Mouse (Mus musculus) stomach, embryonic 15.5 days (tissue): ENCODE results near the gene Fndc8. TPM values are rescaled to one million over a fixed set of nuclear protein-coding genes. Genes with fewer than 3 reads are reported as not detected.

Experiments used
- ATAC-seq: fragments of 200-750 bp; cut with Nextera tagmentation; 2 replicates; pipeline ENCODE4 v1.8.0; 2017; ENCODE audit warnings: low read depth, moderate number of reproducible peaks, moderate TSS enrichment; ENCODE audit not compliant: insufficient read depth, low FRiP score
- H3K27ac ChIP-seq: fragments of 300-500 bp; sonication (generic); 2 replicates; pipeline ENCODE4 v1.5.1; 2015; ENCODE audit warnings: mild to moderate bottlenecking, inconsistent platforms
- H3K27me3 ChIP-seq: fragments of 300-500 bp; sonication (generic); replicated peaks from 2 replicates; pipeline ENCODE4 v1.6.1; 2015; ENCODE audit warnings: inconsistent platforms
- H3K36me3 ChIP-seq: fragments of 300-500 bp; sonication (generic); 2 replicates; pipeline ENCODE4 v1.6.1; 2015; ENCODE audit warnings: inconsistent platforms
- H3K4me1 ChIP-seq: fragments of 300-500 bp; sonication (generic); 2 replicates; pipeline ENCODE4 v1.6.1; 2015; ENCODE audit warnings: inconsistent platforms
- H3K4me2 ChIP-seq: fragments of 300-500 bp; sonication (generic); 2 replicates; pipeline ENCODE4 v1.6.1; 2015; ENCODE audit warnings: mild to moderate bottlenecking, inconsistent platforms
- H3K4me3 ChIP-seq: fragments of 300-500 bp; sonication (generic); replicated peaks from 2 replicates; pipeline ENCODE4 v1.5.1; 2015; ENCODE audit warnings: inconsistent platforms
- H3K9ac ChIP-seq: fragments of 300-500 bp; sonication (generic); 2 replicates; pipeline ENCODE4 v1.6.1; 2015; ENCODE audit warnings: inconsistent platforms
- H3K9me3 ChIP-seq: fragments of 300-500 bp; sonication (generic); 2 replicates; pipeline ENCODE4 v1.6.1; 2016; ENCODE audit warnings: inconsistent platforms
- WGBS: fragments of 180-500 bp; shearing (Covaris S2); methylation state at CpG from one replicate; pipeline ENCODE4 v1.1.7; 2015; 5-methylcytosine and 5-hydroxymethylcytosine counted together
- polyA plus RNA-seq: library from polyadenylated mRNA; unstranded; fragments of >200 nt; fragmentation: Nextera tagmentation; extraction: Ambion mirVana; gene quantifications from 2 replicates; pipeline ENCODE4 v1.2.1, GENCODE M21; 2015

Fndc8 gene
- polyA plus RNA-seq, 1 experiment from 2014 or later = 0.15 TPM

- ATAC-seq = no peak
- Histone ChIP-seq H3K9ac (no peak overlapping the region), H3K9me3 (no peaks in the 10 kb centered on the region), H3K4me3 (peak overlapping the region; percentile 95), H3K4me1 (no peaks in the 10 kb centered on the region), H3K36me3 (no peaks in the 10 kb centered on the region), H3K27ac (peak overlapping the region; percentile 11; the same call in 1 of the 2 replicates), H3K27me3 (no peaks in the 10 kb centered on the region), H3K4me2 (peak overlapping the region; percentile 57)
- 59% methylated on average over 9 of the region's 9 CpGs for WGBS
Measured at GRCm38 (mm10) chr11:82869506-82870172, 22.3 kb upstream of the Fndc8 start.

DNA sequence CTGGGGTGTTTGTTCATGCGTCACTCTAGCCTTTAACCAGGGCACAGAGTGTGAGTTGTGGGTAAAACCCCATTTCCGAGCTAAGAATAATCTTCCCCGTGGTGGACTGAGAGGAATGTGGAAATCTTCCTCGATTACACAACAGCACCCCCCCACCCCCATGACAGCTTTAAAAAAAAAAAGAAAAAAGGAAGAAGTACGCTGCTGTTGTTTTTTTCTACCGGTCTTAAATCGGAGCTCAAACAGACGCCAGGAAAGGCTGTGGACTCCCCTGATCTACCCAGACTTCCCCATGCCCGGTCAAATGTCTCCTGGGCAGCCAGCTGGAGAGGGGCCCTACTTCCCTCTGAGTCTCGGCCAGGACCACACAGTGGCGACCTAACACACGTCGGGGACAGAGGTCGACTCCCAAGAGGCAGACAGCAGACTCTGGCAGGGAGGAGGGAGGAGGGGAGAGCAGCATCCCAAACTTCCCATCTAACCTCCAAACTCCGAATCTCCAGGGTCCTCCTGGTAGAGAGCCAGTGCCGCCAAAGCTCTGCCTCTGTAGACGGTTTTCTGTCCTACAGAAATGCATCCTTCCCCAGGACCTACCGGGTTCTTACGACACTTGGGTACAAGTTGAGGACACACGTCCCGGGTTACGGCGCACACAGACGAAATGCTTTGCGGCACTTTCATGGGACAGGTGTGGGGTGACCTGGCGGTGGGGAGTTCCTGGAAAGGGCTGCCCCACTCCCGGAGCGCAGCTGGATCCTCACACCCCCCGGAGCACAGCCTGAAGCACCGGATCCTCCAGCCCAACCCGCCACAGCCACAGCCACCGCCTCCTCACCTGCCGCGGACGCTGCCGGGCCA lies 21.5 kb upstream of the Fndc8 start:
- Histone ChIP-seq H3K4me3 (peak overlapping the region; percentile 95), H3K9me3 (no peaks in the 10 kb centered on the region), H3K27ac (peak overlapping the region; percentile 80), H3K9ac (peak overlapping the region; percentile 76), H3K36me3 (no peaks in the 10 kb centered on the region), H3K4me1 (no peaks in the 10 kb centered on the region), H3K27me3 (no peaks in the 10 kb centered on the region), H3K4me2 (peak overlapping the region; percentile 57)
- peak; percentile 45; the same call in 1 of the 2 replicates for ATAC-seq
- 1% methylated on average over 32 of the region's 36 CpGs for WGBS

DNA sequence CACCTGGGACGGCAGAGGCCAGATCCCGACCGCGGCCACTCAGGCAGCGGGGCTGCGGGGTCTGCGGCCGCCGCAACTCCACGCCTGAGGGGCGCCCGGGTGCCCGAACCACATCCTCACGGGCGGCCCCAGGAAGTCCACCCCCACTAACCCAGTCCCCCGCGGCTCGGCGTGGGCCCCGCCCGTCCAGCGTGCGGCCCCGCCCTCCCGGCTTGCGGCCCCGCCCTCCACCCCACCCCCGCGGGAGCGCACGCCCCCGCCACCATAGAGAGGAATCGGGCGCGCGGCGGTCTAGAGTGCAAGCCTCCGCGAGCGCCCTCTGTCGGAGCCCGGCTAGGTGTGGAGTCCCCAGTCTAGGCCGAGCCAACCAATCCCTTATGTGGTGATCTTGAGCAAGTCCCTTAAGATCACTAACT lies 20.9 kb upstream of the Fndc8 start, which contains the start of gene Rffl:
TSS of gene Rffl (minus strand) at position 180 of the 416 bp plus-strand sequence.
- H3K27me3 ChIP-seq = no peaks in the 10 kb centered on the region
- peak within 1 kb of the TSS; percentile 95 for H3K4me3 ChIP-seq
- peak within 1 kb of the TSS; percentile 57 for H3K4me2 ChIP-seq
- H3K9me3 ChIP-seq = no peaks in the 10 kb centered on the region
- H3K4me1 ChIP-seq = no peaks in the 10 kb centered on the region
- no peaks in the 10 kb centered on the region for H3K36me3 ChIP-seq
- under 1% methylated on average over 43 of the region's 43 CpGs for WGBS
- peak within 1 kb of the TSS; percentile 76 for H3K9ac ChIP-seq
- peak; percentile 98 for ATAC-seq
- H3K27ac ChIP-seq = peak within 1 kb of the TSS; percentile 80

- WGBS = 36% methylated on average over 5 of the region's 5 CpGs
- no peak for ATAC-seq
- H3K9ac ChIP-seq = no peak overlapping the region
Measured at GRCm38 (mm10) chr11:82874924-82875323, 17.0 kb upstream of the Fndc8 start.

GRCm38 (mm10) chr11:82875631-82876030 lies 16.3 kb upstream of the Fndc8 start:
- no peak for ATAC-seq
- H3K27me3 ChIP-seq = no peaks in the 10 kb centered on the region
- H3K36me3 ChIP-seq = no peaks in the 10 kb centered on the region
- WGBS = 85% methylated on average over 5 of the region's 5 CpGs
- no peak overlapping the region for H3K27ac ChIP-seq
- H3K4me1 ChIP-seq = no peaks in the 10 kb centered on the region
- H3K4me2 ChIP-seq = no peak overlapping the region
- no peaks in the 10 kb centered on the region for H3K9me3 ChIP-seq
- no peak overlapping the region for H3K9ac ChIP-seq
- H3K4me3 ChIP-seq = no peak overlapping the region

More at GRCm38 (mm10) chr11:82874924-82875323, 17.0 kb upstream of the Fndc8 start:
- Histone ChIP-seq H3K9me3 (no peaks in the 10 kb centered on the region), H3K4me2 (no peak overlapping the region), H3K27ac (no peak overlapping the region), H3K4me1 (no peaks in the 10 kb centered on the region), H3K27me3 (no peaks in the 10 kb centered on the region), H3K4me3 (no peak overlapping the region), H3K36me3 (no peaks in the 10 kb centered on the region)

- ATAC-seq = no peak
- no peaks in the 10 kb centered on the region for H3K9me3 ChIP-seq
- H3K4me2 ChIP-seq = no peak overlapping the region
- H3K36me3 ChIP-seq = no peaks in the 10 kb centered on the region
- no peak overlapping the region for H3K9ac ChIP-seq
- 85% methylated on average over 7 of the region's 7 CpGs for WGBS
- no peaks in the 10 kb centered on the region for H3K4me1 ChIP-seq
- no peaks in the 10 kb centered on the region for H3K27me3 ChIP-seq
- H3K27ac ChIP-seq = no peak overlapping the region
- H3K4me3 ChIP-seq = no peak overlapping the region
Measured at GRCm38 (mm10) chr11:82877726-82878344, 14.1 kb upstream of the Fndc8 start.

GRCm38 (mm10) chr11:82883180-82883579 lies 8.7 kb upstream of the Fndc8 start:
- Histone ChIP-seq H3K9me3 (no peaks in the 10 kb centered on the region), H3K4me3 (no peak overlapping the region), H3K36me3 (no peaks in the 10 kb centered on the region), H3K4me1 (peaks cover 5% of the 10 kb centered on the region), H3K27me3 (no peaks in the 10 kb centered on the region), H3K4me2 (no peak overlapping the region), H3K9ac (no peak overlapping the region), H3K27ac (no peak overlapping the region)
- ATAC-seq = no peak
- 68% methylated on average over 8 of the region's 8 CpGs for WGBS

DNA sequence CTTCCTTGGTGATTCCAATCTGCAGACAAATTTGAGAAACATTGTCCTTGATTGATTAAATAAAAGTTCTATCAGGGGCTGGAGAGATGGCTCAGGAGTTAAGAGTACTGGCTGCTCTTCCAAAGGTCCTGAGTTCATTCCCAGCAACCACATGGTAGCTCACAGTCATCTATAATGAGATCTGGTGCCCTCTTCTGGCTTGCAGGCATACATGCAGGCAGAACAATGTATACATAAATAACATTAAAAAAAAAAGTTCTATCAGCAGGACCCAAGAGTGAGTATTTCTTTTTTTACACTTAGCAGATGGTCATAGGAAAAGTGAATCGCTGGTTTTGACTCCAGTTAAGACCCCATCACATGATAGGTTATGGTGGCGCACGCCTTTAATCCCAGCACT lies 5.4 kb upstream of the Fndc8 start:
- WGBS = 86% methylated on average over 3 of the region's 3 CpGs
- Histone ChIP-seq H3K4me2 (no peak overlapping the region), H3K27ac (no peak overlapping the region), H3K9ac (no peak overlapping the region), H3K27me3 (0 out of 2 replicates have a peak, but pooled peaks cover 2% of the 10 kb centered on the region), H3K4me1 (peaks cover 15% of the 10 kb centered on the region), H3K4me3 (no peak overlapping the region), H3K9me3 (no peaks in the 10 kb centered on the region), H3K36me3 (no peaks in the 10 kb centered on the region)
- ATAC-seq = no peak

DNA sequence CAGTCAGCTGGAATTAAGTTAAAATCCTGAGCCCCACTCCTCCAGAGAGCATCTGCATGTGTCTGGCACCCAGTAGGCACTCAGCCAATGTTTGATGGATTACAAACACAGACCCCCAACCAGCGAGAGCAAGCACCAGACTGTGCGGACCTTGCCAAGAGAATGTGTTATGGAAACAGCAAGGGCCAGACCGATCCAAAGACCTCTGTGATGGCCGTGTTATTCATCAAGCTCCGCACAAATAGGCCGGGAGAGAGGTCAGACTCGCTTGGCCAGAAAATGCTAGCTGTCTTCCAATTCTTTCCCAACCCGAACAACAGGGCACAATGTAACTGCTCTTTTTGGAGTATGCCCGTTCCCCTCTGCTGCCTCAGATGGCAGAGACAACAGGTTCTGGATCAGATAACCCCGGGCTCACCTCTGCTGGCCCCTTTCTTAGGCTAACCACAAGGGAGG lies 3.4 kb upstream of the Fndc8 start:
- Histone ChIP-seq H3K9me3 (no peaks in the 10 kb centered on the region), H3K27me3 (0 out of 2 replicates have a peak, but pooled peaks cover 3% of the 10 kb centered on the region), H3K4me1 (peaks cover 15% of the 10 kb centered on the region), H3K9ac (peak overlapping the region; percentile 13; the same call in 1 of the 2 replicates), H3K36me3 (no peaks in the 10 kb centered on the region), H3K4me3 (peak overlapping the region; percentile 61; the same call in 1 of the 2 replicates), H3K4me2 (peak overlapping the region; percentile 85), H3K27ac (no peak overlapping the region)
- 32% methylated on average over 10 of the region's 10 CpGs for WGBS
- peak; percentile 29; the same call in 1 of the 2 replicates for ATAC-seq

DNA sequence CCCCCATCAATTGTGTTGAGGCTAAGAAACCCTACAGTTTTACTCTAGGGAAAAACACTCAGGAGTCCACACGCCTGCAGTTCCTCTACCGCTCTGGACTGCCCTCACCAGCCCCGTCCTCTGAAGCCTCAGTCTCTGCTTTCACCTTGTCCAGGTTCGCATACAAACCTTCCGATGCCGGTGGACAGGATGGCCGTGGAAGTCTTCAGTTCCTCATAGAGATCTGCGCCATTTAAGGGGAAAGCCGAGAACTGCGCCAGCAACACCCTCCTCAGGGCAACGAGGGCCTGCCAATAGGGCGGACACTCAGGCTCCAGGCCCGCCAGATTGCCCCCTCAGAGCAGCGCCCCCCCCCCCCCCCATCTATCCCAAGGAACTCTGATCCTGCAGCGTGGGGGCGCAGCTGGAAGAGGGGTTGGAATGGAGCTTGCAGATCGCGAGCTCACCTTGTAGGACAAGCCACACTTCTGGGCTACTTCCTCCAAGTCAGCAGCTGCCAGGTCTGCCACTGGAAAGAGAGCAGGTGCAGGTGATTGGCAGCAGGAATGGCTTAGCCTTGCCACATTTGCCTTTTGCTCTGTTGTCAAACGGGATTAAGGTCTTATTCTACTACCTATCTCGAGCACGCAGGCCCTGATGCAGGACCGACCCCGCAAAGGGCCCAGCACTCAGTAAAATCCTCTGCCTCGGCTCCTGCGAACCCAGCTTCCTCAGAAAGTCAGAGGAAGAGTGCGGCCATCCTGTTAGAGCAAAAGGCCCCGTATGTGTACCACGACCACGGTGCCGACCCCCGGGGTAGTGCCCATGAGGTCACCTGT lies 2.2 kb upstream of the Fndc8 start:
- 0 out of 2 replicates have a peak, but pooled peaks cover 3% of the 10 kb centered on the region for H3K27me3 ChIP-seq
- H3K4me2 ChIP-seq = peak overlapping the region; percentile 85
- H3K27ac ChIP-seq = peak overlapping the region; percentile 70
- peak overlapping the region; percentile 61 for H3K4me3 ChIP-seq
- ATAC-seq = peak; percentile 15; the same call in 1 of the 2 replicates
- peaks cover 15% of the 10 kb centered on the region for H3K4me1 ChIP-seq
- H3K9ac ChIP-seq = peak overlapping the region; percentile 62
- H3K36me3 ChIP-seq = no peaks in the 10 kb centered on the region
- WGBS = 6% methylated on average over 28 of the region's 31 CpGs
- no peaks in the 10 kb centered on the region for H3K9me3 ChIP-seq

- Histone ChIP-seq H3K27me3 (0 out of 2 replicates have a peak, but pooled peaks cover 3% of the 10 kb centered on the region), H3K4me1 (peaks cover 15% of the 10 kb centered on the region), H3K36me3 (no peaks in the 10 kb centered on the region), H3K27ac (peak within 1 kb of the TSS; percentile 70), H3K9me3 (no peaks in the 10 kb centered on the region), H3K4me3 (peak within 1 kb of the TSS; percentile 61), H3K9ac (peak within 1 kb of the TSS; percentile 62), H3K4me2 (peak within 1 kb of the TSS; percentile 85)
- WGBS = under 1% methylated on average over 26 of the region's 26 CpGs
- ATAC-seq = peak; percentile 90
Measured at GRCm38 (mm10) chr11:82890342-82890762, 1.6 kb upstream of the Fndc8 start, which contains the start of gene Rad51d. Gene Rad51d, minus strand, starts transcription at chr11:82890614.
